Mouse (Mus musculus): ENCODE results near the gene Peli1. TPM values are rescaled to one million over a fixed set of nuclear protein-coding genes. Genes with fewer than 3 reads are reported as not detected.

The Peli1 gene
- polyA plus RNA-seq, 1 experiment from 2014 or later: 53.2 TPM

DNA sequence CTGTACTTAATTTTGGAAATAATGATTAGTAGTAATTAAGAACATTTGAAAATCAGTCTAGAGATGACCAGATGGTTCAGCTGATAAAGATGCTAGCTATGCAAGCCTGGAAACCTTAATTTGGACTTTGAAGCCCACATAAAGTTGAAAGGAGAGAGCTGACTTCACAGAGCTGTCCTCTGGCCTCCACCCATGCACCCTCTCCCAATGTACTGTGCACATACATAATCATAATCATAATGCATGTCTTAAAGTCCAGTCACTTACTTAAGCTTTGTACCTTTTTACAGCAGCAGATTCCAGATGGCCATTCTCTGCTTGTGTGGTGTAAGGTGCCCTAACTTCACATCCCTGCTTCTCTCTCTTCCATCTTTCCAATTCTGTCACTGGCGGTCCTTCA lies 9.6 kb downstream of the Peli1 start:
- no peak overlapping the region for H3K27ac ChIP-seq
- peaks cover 6% of the 10 kb centered on the region; the same call in 1 of the 2 replicates for H3K9me3 ChIP-seq
- H3K27me3 ChIP-seq (ENCODE audit: poor library complexity, severe bottlenecking): no peaks in the 10 kb centered on the region
- H3K4me3 ChIP-seq: no peak overlapping the region
- peaks cover 27% of the 10 kb centered on the region for H3K36me3 ChIP-seq (replicated peaks)
- DNase-seq (ENCODE audit: extremely low spot score, low spot score): no peak
- WGBS: 94% methylated on average over 1 of the region's 1 CpGs
- H3K4me1 ChIP-seq: no peaks in the 10 kb centered on the region

DNA sequence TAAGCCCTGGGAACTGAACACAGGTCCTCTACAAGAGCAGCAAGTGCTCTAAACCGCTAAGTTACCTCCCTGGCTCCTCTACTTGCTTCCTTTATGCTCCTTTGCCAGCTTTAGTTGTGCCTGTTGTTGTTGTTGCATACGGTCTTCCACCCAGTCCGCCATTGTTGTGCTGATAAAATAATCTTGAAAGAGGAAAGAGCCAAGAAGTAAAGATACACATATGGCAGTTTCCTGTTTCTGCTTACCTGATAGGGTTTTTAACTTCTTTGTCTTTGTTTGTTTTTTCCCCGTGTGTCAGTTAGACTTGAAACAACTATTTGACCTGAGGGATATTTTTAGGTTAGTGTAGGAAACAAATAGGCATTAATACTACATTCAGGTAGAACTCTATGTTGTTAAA lies 10.2 kb downstream of the Peli1 start:
- Histone ChIP-seq H3K4me3 (no peak overlapping the region), H3K36me3 (replicated peaks) (peaks cover 23% of the 10 kb centered on the region), H3K27ac (no peak overlapping the region), H3K27me3 (ENCODE audit: poor library complexity, severe bottlenecking) (no peaks in the 10 kb centered on the region), H3K9me3 (peaks cover 6% of the 10 kb centered on the region; the same call in 1 of the 2 replicates), H3K4me1 (no peaks in the 10 kb centered on the region)
- 87% methylated on average over 4 of the region's 4 CpGs for WGBS
- DNase-seq (ENCODE audit: extremely low spot score, low spot score): no peak

DNA sequence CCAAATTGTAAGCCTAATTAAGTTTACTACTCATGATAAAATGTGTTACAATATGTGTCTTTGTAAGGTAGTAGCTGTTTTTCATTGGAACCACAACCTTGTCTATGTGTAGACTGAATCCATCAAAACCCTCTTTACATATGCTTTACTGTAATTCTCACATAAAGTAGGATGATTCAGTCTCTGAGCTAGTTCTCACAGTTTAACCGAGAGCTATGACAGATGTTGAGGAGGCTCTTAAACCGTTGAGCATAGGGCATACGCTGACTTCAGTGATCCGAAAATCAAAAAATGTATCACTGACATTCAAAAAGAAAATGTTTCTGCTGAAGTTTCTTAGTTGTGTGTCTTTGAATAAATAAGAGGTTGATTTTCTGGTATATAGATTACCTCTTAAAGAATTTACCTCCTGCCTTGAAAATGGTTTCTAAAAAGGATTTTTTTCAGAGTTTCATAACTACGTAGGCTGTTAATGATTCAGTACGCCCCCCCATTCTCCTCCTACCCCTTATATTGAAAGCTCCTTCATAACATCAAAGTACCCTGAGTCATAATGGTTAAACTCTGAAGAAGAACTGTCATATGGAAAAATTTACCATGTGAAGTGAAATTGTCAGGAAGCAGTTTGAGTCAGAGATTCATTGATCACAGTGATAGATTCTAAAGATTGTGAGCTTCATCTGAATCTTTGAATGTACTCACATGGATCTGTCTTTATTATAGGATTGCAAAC lies 11.3 kb downstream of the Peli1 start:
- H3K27ac ChIP-seq: no peak overlapping the region
- no peaks in the 10 kb centered on the region for H3K27me3 ChIP-seq (ENCODE audit: poor library complexity, severe bottlenecking)
- no peak overlapping the region for H3K4me3 ChIP-seq
- WGBS: 94% methylated on average over 6 of the region's 6 CpGs
- H3K36me3 ChIP-seq (replicated peaks): peaks cover 24% of the 10 kb centered on the region
- no peak for DNase-seq (ENCODE audit: extremely low spot score, low spot score)
- H3K9me3 ChIP-seq: no peaks in the 10 kb centered on the region
- H3K4me1 ChIP-seq: no peaks in the 10 kb centered on the region

DNA sequence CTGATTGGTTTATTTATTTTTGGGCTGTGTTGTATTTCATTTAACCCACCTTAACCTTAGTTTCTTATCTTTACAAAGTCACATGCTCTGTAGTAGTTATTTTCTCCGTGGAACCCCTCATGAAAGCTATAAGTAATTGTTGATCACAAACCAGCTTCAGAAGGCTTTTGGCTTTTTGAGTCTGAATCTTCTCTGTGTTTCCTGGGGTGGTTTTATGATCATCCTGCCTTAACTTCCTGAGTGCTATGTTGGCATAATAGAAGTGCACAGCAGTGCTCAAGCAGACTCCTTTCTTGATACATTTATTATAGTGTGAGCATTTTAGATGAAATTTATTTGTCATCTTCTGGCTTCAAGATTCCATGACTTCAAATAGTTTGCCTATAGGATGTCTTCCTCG lies 12.1 kb downstream of the Peli1 start:
- Histone ChIP-seq H3K4me1 (no peaks in the 10 kb centered on the region), H3K9me3 (no peaks in the 10 kb centered on the region), H3K27ac (no peak overlapping the region), H3K27me3 (ENCODE audit: poor library complexity, severe bottlenecking) (no peaks in the 10 kb centered on the region), H3K4me3 (no peak overlapping the region), H3K36me3 (replicated peaks) (peaks cover 23% of the 10 kb centered on the region)
- 89% methylated on average over 2 of the region's 2 CpGs for WGBS
- no peak for DNase-seq (ENCODE audit: extremely low spot score, low spot score)

DNA sequence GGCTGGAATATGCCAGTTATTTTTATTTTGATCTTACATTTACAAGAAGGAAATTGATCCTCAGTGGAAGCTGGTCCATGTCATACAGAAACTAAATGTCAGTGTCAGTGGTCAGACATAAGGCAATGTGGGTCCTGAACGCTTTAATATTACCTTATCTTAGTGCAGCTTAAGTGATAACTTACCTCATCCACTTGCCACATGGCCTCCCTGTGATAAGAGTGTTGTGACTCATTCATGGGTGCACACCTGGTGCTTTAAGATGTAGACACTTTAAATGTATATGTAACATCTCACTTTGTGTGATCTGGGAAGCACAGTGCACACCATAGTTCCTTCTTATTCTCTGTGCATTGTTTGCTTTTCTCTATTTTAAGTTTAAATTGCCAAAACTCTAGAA lies 14.3 kb downstream of the Peli1 start:
- Histone ChIP-seq H3K4me3 (no peak overlapping the region), H3K27me3 (ENCODE audit: poor library complexity, severe bottlenecking) (no peaks in the 10 kb centered on the region), H3K4me1 (no peaks in the 10 kb centered on the region), H3K36me3 (replicated peaks) (peaks cover 24% of the 10 kb centered on the region), H3K27ac (no peak overlapping the region), H3K9me3 (no peaks in the 10 kb centered on the region)
- no peak for DNase-seq (ENCODE audit: extremely low spot score, low spot score)
- WGBS: 96% methylated on average over 1 of the region's 1 CpGs

DNA sequence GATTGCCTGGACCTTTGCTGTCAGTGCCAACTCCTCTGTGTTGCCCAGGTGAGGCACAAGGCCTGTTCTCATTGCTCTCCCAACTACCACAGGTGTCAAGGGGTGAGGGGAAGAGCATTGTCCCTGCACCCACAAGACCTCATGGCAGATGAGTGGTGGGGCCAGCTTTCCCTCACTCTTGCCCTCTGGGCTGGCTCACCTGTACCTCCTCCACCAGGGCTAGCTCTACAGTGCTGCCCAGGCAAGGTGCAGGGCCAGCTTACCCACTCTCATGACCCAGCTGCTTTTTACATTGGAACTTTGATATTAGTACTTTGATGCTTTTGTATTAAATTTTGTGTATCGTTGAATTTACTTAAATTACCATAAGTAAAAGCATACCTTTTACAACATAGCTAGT lies 16.0 kb downstream of the Peli1 start:
- no peak overlapping the region for H3K4me3 ChIP-seq
- H3K27ac ChIP-seq: no peak overlapping the region
- no peak for DNase-seq (ENCODE audit: extremely low spot score, low spot score)
- no peaks in the 10 kb centered on the region for H3K4me1 ChIP-seq
- H3K9me3 ChIP-seq: no peaks in the 10 kb centered on the region
- no peaks in the 10 kb centered on the region for H3K27me3 ChIP-seq (ENCODE audit: poor library complexity, severe bottlenecking)
- peaks cover 24% of the 10 kb centered on the region for H3K36me3 ChIP-seq (replicated peaks)
- WGBS: 98% methylated on average over 1 of the region's 1 CpGs

DNA sequence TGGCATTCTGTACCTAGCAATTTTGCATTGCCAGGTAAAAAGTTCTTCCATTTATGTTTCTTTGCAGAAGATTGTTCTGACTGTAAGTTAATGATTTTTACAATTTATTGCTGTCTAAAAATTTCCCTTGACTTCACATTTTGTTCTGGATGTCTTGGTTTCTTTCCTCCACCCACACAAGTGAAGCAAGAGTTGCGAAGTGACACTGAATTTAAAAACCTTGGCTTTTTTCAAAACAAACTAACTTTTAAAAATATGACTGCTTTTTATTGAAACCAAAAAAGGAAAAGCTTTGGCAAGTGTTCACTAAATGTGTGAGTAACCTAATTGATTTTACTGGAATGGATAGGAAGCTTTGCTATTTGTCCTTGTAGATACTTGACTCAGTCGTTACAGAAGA lies 18.2 kb downstream of the Peli1 start:
- H3K9me3 ChIP-seq: no peaks in the 10 kb centered on the region
- H3K4me3 ChIP-seq: no peak overlapping the region
- H3K36me3 ChIP-seq (replicated peaks): peaks cover 24% of the 10 kb centered on the region
- no peaks in the 10 kb centered on the region for H3K27me3 ChIP-seq (ENCODE audit: poor library complexity, severe bottlenecking)
- WGBS: 95% methylated on average over 2 of the region's 2 CpGs
- no peak overlapping the region for H3K27ac ChIP-seq
- no peaks in the 10 kb centered on the region for H3K4me1 ChIP-seq
- DNase-seq (ENCODE audit: extremely low spot score, low spot score): no peak

DNA sequence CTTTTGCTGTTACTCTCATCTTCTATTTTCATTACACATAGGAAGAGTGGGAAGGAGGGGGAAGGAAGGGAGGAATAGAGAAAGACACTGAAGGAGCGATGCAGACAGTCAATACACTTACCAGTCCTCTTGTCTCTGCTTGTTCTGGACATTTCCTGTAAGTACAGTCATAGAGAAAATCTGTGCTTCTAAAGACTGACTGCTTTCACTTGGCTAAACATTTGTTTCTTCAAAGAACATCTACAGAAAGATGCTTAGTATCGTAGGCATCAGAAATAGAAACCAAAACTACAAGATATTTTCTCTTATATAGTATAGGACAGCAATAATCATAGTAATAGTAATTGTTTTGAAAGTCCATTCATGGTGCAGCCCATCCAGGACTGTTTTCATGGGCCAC lies 23.4 kb downstream of the Peli1 start:
- DNase-seq (ENCODE audit: extremely low spot score, low spot score): no peak
- Histone ChIP-seq H3K27ac (no peak overlapping the region), H3K4me1 (no peaks in the 10 kb centered on the region), H3K27me3 (ENCODE audit: poor library complexity, severe bottlenecking) (no peaks in the 10 kb centered on the region), H3K4me3 (no peak overlapping the region), H3K9me3 (no peaks in the 10 kb centered on the region), H3K36me3 (replicated peaks) (peaks cover 9% of the 10 kb centered on the region; the same call in 1 of the 2 replicates)
- 94% methylated on average over 2 of the region's 2 CpGs for whole genome bisulfite sequencing

DNA sequence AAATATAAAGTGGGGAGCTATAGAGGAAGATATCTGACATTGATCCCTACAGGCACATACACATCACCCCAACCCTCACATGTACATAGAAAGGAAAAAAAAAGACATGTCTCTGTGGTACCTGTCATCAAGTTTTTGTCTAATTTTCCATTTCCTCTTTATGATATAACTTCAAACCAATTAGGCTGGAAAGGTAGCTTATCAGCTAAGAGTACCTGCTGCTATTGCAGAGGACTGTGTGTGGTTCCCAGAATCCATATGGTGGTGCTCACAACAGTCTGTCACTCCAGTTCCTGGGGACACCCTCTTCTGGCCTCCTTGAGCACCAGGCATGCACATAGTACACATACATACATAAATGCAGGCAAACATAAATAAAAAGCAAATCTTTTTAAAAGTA lies 24.7 kb downstream of the Peli1 start:
- Histone ChIP-seq H3K27me3 (ENCODE audit: poor library complexity, severe bottlenecking) (no peaks in the 10 kb centered on the region), H3K27ac (no peak overlapping the region), H3K9me3 (no peaks in the 10 kb centered on the region), H3K36me3 (replicated peaks) (peaks cover 9% of the 10 kb centered on the region; the same call in 1 of the 2 replicates), H3K4me1 (no peaks in the 10 kb centered on the region), H3K4me3 (no peak overlapping the region)
- DNase-seq (ENCODE audit: extremely low spot score, low spot score): no peak

DNA sequence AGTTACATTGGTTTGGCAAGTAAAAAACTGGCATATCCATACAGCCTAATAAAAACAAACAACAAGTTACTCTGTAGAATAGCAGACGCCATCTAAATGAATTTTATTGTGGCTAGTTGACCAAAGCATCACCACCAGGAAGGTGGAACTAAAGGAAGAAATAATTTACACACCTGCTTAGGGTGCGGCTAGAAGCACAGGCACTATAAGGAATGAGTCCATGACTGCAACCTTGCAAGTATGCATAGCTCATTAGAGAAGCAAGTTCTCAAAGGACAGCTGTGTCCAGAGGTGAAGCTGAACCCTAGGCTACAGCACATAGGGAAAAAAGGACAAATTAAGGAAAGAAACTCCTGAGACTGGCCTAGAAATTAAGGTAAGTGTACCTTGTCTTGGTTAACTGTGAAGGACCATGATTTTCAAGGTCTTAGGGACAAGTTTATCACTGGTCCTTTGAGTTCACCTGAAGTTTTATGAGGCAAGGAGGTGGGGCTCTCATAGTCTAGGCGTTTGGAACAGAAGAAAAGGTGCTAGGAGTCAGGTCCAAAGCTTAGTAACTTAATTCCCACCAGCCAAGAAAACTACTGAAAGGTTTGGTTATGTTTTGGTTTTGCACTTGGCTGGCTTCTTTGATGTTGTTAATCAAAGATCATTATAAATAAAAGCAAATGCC lies 25.7 kb downstream of the Peli1 start:
- no peaks in the 10 kb centered on the region for H3K9me3 ChIP-seq
- H3K27ac ChIP-seq: no peak overlapping the region
- H3K27me3 ChIP-seq (ENCODE audit: poor library complexity, severe bottlenecking): no peaks in the 10 kb centered on the region
- WGBS: 84% methylated on average over 3 of the region's 3 CpGs
- H3K4me3 ChIP-seq: no peak overlapping the region
- peaks cover 11% of the 10 kb centered on the region for H3K36me3 ChIP-seq (replicated peaks)
- H3K4me1 ChIP-seq: no peaks in the 10 kb centered on the region
- DNase-seq (ENCODE audit: extremely low spot score, low spot score): no peak

DNA sequence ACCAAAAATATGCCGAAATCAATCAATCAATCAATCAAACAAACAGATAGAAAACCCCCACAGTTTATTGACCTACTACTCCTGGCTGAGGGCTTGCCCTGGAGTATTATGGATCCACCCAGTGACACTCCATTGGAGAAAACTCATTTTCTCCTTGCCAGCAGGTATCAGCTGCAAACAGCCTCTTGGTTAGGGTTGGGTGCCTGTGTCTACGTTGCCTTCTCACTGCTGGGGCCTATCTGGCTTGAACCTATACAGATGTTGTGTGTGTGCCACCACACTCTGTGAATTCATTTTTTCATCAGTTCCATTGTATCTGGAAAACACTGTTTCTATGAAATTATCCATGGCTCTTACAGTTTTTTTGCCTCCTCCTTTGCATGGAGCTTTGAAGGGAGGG lies 30.6 kb downstream of the Peli1 start:
- Histone ChIP-seq H3K36me3 (replicated peaks) (peaks cover 34% of the 10 kb centered on the region), H3K27ac (no peak overlapping the region), H3K27me3 (ENCODE audit: poor library complexity, severe bottlenecking) (no peaks in the 10 kb centered on the region), H3K4me3 (no peak overlapping the region), H3K4me1 (no peaks in the 10 kb centered on the region), H3K9me3 (peaks cover 16% of the 10 kb centered on the region)
- 94% methylated on average over 2 of the region's 2 CpGs for WGBS
- DNase-seq (ENCODE audit: extremely low spot score, low spot score): no peak

DNA sequence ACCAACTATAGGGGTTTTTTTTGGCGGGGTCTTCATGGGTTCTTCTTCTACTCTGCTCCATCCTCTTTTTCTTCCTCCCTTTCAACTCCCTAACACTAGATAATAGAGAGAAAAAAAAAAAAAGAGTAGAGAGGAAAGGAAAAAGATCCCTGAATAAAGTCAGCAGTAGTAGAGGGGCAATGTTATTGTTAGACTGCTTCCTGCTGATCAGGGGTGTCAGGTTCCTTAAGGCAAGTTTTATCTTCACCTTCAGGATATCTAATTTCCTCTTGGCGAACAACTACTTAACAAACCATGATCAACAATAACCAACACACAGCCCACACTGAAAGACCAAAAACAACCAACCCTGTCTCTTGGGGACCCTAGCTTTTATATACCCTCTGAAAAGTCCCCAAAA lies 31.3 kb downstream of the Peli1 start:
- peaks cover 20% of the 10 kb centered on the region for H3K9me3 ChIP-seq
- no peaks in the 10 kb centered on the region for H3K27me3 ChIP-seq (ENCODE audit: poor library complexity, severe bottlenecking)
- H3K36me3 ChIP-seq (replicated peaks): peaks cover 34% of the 10 kb centered on the region
- H3K4me3 ChIP-seq: no peak overlapping the region
- no peaks in the 10 kb centered on the region for H3K4me1 ChIP-seq
- no peak for DNase-seq (ENCODE audit: extremely low spot score, low spot score)
- H3K27ac ChIP-seq: no peak overlapping the region
- WGBS: 67% methylated on average over 2 of the region's 2 CpGs

DNA sequence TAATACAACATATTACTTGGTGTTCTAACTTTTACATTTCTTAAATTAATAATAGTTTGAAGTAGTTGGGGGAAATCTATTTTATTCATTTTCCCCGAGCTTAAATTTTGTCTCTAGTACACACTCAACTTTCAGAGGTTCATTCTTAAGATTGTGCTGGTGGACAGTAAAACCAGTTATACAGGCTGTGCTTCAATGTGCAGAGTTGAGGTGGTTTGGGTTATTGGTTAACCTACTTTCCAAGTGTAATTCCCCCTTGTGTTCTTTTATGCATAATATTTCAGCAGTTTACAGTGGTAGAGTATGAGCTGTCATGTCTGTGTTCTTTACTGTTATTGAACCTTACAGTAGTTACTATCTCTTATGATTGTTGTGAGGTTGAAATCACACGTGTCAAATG lies 40.6 kb downstream of the Peli1 start:
- Histone ChIP-seq H3K36me3 (replicated peaks) (peaks cover 34% of the 10 kb centered on the region), H3K4me3 (no peak overlapping the region), H3K4me1 (no peaks in the 10 kb centered on the region), H3K27me3 (ENCODE audit: poor library complexity, severe bottlenecking) (no peaks in the 10 kb centered on the region), H3K9me3 (peaks cover 34% of the 10 kb centered on the region), H3K27ac (no peak overlapping the region)
- no peak for DNase-seq (ENCODE audit: extremely low spot score, low spot score)
- WGBS: 91% methylated on average over 2 of the region's 2 CpGs
